ENCODE assay signal across 21 mouse cellular contexts in the genomic region with DNA sequence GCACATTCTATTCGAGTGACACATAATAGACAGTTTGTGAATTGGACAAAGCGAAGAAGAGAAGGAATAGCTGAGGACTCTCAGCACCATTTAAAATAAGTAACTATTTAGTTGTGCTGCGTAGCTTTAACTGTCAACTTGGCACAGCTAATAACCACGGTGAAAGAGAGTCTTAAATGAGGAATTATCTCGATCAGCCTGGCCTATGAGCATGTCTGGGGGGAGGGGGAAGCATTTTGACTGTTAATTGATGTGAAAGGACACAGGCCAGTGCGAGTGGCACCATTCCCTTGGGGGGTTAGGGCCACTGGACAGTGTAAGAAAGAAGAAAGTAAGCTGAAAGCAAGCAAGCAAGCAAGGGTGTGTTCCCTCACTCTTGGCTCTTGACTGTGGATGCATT. TPM values are rescaled to one million over a fixed set of nuclear protein-coding genes. Genes with fewer than 3 reads are reported as not detected.
DNase-seq lines count a peak whose midpoint lies in the region; ATAC-seq lines count a peak whose summit lies in the region.
"Had no signal": no experiment of that assay in that cellular context is flagged by ENCODE, and none has a peak within 500 bp of the region (broad histone marks: within the 10 kb centered on the region; RNA-seq: fewer than 3 reads in every experiment).

No protein-coding gene starts in this region.

- no peaks in the 10 kb centered on the region for H3K36me3 ChIP-seq in megakaryocyte, embryonic 14.5 days (replicated peaks; ENCODE audit: low read length)
- H3K36me3 ChIP-seq: embryonic facial prominence, embryonic 13.5 days; embryonic facial prominence, embryonic 15.5 days; forebrain, embryonic 10.5 days; forebrain, embryonic 12.5 days had no signal

- H3K4me3 ChIP-seq in megakaryocyte, embryonic 14.5 days (replicated peaks) = peak overlapping the region; percentile 44
- H3K4me3 ChIP-seq: embryonic facial prominence, embryonic 13.5 days; embryonic facial prominence, embryonic 15.5 days; erythroblast, embryonic 14.5 days; forebrain, embryonic 10.5 days; forebrain, embryonic 12.5 days had no signal

- no peaks in the 10 kb centered on the region for H3K9me3 ChIP-seq in megakaryocyte, embryonic 14.5 days
- H3K9me3 ChIP-seq: embryonic facial prominence, embryonic 13.5 days; embryonic facial prominence, embryonic 15.5 days; forebrain, embryonic 10.5 days; forebrain, embryonic 12.5 days had no signal

- H3K27me3 ChIP-seq in megakaryocyte, embryonic 14.5 days (replicated peaks) = no peaks in the 10 kb centered on the region
- H3K27me3 ChIP-seq: embryonic facial prominence, embryonic 13.5 days; embryonic facial prominence, embryonic 15.5 days; forebrain, embryonic 12.5 days had no signal

- peak; percentile 27 for DNase-seq in A20 (ENCODE audit: low read depth, low spot score)
- peak; percentile 68 for DNase-seq in MN1 (ENCODE audit: low spot score)
- no peak for DNase-seq in heart, adult 9 months (ENCODE audit: low spot score in 2 of 2)
- DNase-seq: adrenal gland, adult 8-10 months; adrenal gland, postnatal 14 days; adrenal gland, postnatal 36 days; cerebellum, adult 11-12 months; cerebellum, adult 2 months; cerebellum, adult 9-10 months; cerebellum, postnatal 14 days; cerebellum, postnatal 36 days; embryo, embryonic 11 days had no signal

- no peak for ATAC-seq in megakaryocyte, adult 5-6 weeks (ENCODE audit: poor library complexity, severe bottlenecking)
- ATAC-seq: forebrain, embryonic 14.5 days; forebrain, embryonic 16.5 days had no signal

- H3K4me1 ChIP-seq in megakaryocyte, embryonic 14.5 days = peaks cover 67% of the 10 kb centered on the region

RNA-seq across cellular contexts. Expression of gene Gna13, which starts 26.7 kb away (rescaled TPM):
- 42.6 and 60.8 TPM in 2 replicates for polyA plus RNA-seq in megakaryocyte, embryonic 14.5 days (2012; ENCODE audit: insufficient read depth, low replicate concordance)
- total RNA-seq in megakaryocyte, adult 5-6 weeks (2015) = 59.5 and 61.2 TPM in 2 replicates
- total RNA-seq in megakaryocyte, adult 5-6 weeks (2017) = 54.2 and 57.3 TPM in 2 replicates

RNA-seq across cellular contexts. Expression of gene Rgs9, which starts 38.0 kb away (rescaled TPM):
- 1.7 and 3.2 TPM in 2 replicates for polyA plus RNA-seq in megakaryocyte, embryonic 14.5 days (2012; ENCODE audit: insufficient read depth, low replicate concordance)
- total RNA-seq in megakaryocyte, adult 5-6 weeks (2015) = 0.09 TPM in 1 of 2 replicates, not detected in the other
- total RNA-seq in megakaryocyte, adult 5-6 weeks (2017) = not detected in 2 replicates
- polyA plus RNA-seq: erythroblast, embryonic 14.5 days had no signal

Comparison
In these comparisons a context has a peak if more than half of its experiments do, and no peak if none do; other contexts are left out.
1. DNase-seq: peak in A20 (single experiment) and MN1 (single experiment); none in heart, adult 9 months (0 of 2).